Mouse (Mus musculus): ENCODE measurements around the gene Rpl36.
A peak's percentile ranks its signal among the peaks of the same experiment; 100 is the strongest.
"Not testable (repeated sequence)": the region's sequence is repeated elsewhere in the genome, so short reads cannot be mapped to it uniquely, and the experiment has no call there.

The Rpl36 gene

GRCm38 (mm10) chr17:56609452-56610171 lies 3.6 kb upstream of the Rpl36 start, which contains the start of gene 2410015M20Rik:
2410015M20Rik (minus strand) TSS chr17:56609771.
- peak; percentile 94 for DNase-seq

- no peak for DNase-seq
Measured at GRCm38 (mm10) chr17:56611323-56611722, 1.9 kb upstream of the Rpl36 start.

GRCm38 (mm10) chr17:56611861-56612564 lies 1.2 kb upstream of the Rpl36 start:
- no peak for DNase-seq

- DNase-seq, result not testable (repeated sequence)
Measured at GRCm38 (mm10) chr17:56612565-56612939, 664 bp upstream of the Rpl36 start.

GRCm38 (mm10) chr17:56613893-56614292 lies 677 bp downstream of the Rpl36 start:
- DNase-seq, result not testable (repeated sequence)

GRCm38 (mm10) chr17:56614391-56615135 lies 1.3 kb downstream of the Rpl36 start:
- DNase-seq, result no peak

GRCm38 (mm10) chr17:56615136-56615784 lies 2.0 kb downstream of the Rpl36 start:
- no peak for DNase-seq

GRCm38 (mm10) chr17:56615792-56616191 lies 2.6 kb downstream of the Rpl36 start:
- no peak for DNase-seq

DNA sequence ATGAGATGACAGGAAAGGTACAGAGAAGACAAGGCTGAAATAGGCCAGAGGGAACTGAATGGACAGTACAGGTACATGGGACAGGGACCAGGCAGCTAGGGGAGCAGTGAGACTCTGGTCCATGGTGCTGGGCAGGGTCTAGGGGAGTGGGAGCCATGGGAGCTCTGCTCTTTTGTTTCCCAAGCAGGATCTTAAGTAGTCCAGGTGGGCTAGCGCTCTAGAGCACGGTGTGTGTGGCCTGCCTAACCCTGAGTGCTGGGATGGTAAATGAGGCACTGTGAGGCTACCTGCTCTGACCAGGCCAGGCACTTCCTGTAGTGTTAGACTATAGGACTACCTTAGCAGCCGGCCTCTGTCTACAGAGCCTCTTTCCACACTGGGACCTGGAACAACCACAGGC lies 3.5 kb downstream of the Rpl36 start:
- DNase-seq, result no peak

GRCm38 (mm10) chr17:56617628-56618027 lies 4.4 kb downstream of the Rpl36 start:
- DNase-seq, result no peak

GRCm38 (mm10) chr17:56625495-56625894 lies 12.3 kb downstream of the Rpl36 start:
- no peak for DNase-seq

GRCm38 (mm10) chr17:56626260-56626659 lies 13.0 kb downstream of the Rpl36 start:
- DNase-seq, result no peak

GRCm38 (mm10) chr17:56626754-56627470 lies 13.7 kb downstream of the Rpl36 start, which contains the start of gene Lonp1:
Lonp1 (minus strand) TSS chr17:56626887.
- peak; percentile 95 for DNase-seq

DNA sequence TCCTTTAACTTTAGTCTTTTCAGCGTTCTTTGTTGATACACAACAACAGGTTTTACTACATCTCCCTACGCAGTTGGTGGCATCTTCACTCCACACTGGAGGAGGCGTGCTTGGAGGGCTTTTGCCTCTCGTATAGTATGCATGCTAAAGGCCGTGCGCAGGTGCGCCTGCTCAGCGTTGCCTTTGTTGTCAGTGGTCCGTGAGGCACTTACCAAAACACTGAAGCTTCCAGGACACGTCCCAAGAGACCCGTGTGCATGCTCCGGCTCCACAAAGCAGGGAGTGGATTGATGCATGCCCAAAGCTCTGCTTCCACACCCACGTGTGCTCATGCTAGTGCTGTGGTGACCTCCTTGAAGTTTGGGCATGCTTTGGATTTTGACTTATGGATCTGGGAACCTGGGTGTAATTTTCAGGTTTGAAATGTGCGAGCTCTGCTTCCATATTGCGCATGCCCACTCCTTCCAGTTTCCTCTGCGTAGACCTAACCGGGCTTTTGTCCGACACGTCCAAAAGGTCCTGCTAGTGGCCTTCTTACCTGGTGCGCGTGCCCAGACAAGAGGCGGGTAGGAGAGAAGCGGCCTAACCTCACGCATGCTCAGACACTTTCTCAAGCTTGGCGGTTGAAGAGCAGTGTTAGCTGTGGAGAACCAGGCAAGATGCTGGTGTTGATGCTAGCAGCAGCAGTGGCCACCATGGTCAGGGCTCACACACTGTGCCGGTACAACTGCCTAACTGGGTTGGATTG lies 14.5 kb downstream of the Rpl36 start, which contains the start of gene Catsperd:
TSS of gene Catsperd (plus strand) at position 614 of the 748 bp plus-strand sequence.
- DNase-seq, result no peak

GRCm38 (mm10) chr17:56629800-56630781 lies 16.9 kb downstream of the Rpl36 start:
- DNase-seq, result not testable (repeated sequence)

DNA sequence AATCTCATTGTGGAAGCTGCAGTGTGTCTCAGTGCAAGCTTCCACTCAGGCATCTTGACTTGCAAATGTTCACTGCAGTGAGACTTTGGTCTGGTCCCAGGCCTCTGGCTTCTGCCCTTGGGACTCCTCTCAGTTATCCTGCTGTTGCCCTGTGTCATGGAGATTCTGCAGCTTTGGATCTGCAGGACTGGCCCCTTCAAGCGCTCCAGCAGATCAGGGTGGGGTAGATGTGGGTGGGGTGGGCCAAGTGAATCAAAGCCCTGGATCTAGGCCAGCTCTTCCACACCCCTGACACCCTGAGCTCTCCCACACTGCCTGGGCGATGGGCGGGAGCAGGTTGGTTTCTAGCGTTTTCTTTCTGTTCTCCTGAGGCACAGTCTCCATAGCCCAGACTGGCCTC lies 18.6 kb downstream of the Rpl36 start:
- no peak for DNase-seq

DNA sequence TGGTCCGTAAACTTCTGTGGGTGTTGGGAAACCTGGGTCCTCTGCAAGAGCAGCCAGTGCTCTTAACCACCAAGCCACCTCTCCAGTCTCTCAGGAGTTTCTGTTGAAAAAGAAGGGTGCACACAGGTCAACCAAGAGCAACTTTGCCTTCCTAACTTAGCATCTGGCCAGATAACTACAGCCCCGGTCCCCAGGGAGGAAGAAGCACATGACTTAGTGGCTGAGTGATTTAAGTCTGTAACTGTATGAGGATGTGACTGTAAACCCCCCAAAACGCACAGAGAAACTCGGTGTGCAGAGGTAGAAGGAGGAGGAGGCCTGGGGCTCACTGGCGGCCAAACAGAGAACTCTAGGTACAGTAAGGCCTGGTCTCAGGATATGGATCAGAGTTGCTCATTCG lies 20.8 kb downstream of the Rpl36 start:
- DNase-seq, result no peak

DNA sequence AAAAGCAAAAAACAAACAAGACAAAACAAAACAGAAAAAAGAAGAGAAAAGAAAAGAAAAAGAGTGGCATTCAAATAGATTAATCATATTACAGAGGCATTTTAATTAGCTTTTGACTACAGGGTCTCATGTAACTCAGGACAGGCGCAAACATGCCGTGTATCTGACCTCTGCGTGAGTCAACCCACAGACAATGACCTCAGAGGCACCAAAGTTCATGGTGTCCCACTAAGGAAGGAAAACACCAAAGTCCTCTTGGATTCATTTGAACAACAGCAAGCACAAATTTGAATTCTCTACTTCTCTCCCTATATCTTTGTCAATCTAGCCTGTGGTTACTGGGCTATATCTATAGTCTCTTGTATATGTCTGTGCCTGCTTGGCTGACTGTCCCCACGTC lies 30.0 kb downstream of the Rpl36 start:
- DNase-seq, result no peak

DNA sequence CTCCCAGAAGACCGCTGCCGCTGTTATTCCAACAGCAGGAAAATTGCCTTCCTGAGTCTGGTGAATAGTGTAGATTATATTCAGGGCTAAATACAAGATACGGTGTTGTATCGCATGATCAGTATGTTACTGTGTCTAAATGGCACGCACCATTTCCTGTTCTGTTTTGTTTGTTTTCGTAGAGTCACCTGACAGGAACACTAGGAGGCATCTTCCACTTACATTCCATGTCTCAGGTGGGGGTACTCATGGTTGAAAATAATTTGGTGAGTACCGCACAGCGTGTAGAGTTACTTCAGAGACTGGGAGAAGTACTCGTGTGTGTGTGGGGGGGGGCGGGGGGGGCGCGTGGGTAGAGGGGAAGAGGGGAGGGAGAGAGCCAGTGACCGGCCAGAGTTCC lies 34.3 kb downstream of the Rpl36 start:
- DNase-seq, result no peak

DNA sequence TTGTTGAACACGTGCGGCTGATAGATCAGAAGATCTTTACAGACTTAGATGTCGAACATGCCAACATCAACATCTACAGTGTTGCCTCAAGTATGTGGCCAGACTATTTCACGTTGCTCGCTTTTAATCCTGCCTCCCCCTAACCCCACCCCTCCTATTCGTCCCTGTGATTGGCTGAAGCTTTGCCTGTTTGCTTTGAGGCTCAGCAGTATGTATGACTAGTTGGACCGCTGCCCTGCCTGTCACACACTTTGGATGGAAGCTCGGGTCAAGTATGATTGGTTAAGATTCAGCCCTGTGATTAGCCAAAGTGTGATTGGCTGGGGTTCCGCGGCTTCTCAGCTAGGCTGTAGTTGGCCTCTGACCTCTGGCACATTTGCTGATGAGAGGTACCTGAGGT lies 38.6 kb downstream of the Rpl36 start:
- DNase-seq, result no peak
